Mouse (Mus musculus) urinary bladder, adult 2 months (tissue): ENCODE measurements at regions not wholly inside any gene's neighbourhood (a gene's known extent, or its start where the extent isn't known, plus 50 kb on each side); places are given as distances from the start of the nearest gene placed in this dataset.

Experiments
- DNase-seq: peaks from one replicate; pipeline ENCODE4 v3.0.0; 2022; ENCODE audit warnings: low spot score

GRCm38 (mm10) chr3:143188931-143189330 lies 307.1 kb upstream of the Pkn2 start:
- DNase-seq = no peak

DNA sequence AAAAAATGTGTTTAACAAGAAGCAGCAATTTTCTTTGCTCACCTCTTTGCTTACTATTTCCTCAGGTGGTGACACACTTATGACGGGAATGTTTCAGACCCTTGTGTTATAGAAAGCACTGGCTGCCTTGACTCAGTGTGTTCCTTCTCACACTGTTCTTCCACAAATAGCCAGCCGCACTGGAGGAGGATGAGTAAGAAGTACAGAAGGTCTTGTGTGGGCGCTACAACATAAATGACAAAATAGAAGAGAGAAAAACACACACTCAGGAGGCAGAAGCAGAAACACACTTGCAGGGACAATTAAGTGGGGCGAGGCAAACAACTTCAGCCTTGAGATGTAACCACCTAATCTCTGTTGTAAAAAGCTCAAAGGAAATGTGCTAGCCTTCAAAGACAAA lies 292.2 kb upstream of the Pkn2 start:
- no peak for DNase-seq

GRCm38 (mm10) chr3:143162444-143162843 lies 280.6 kb upstream of the Pkn2 start:
- DNase-seq = no peak

- DNase-seq = no peak
These were observed 280.2 kb upstream of the Pkn2 start for GRCm38 (mm10) chr3:143161993-143162392.

- no peak for DNase-seq
These were observed 276.8 kb upstream of the Pkn2 start for GRCm38 (mm10) chr3:143158568-143158967.

- no peak for DNase-seq
These were observed 275.1 kb upstream of the Pkn2 start for GRCm38 (mm10) chr3:143156733-143157524.

DNA sequence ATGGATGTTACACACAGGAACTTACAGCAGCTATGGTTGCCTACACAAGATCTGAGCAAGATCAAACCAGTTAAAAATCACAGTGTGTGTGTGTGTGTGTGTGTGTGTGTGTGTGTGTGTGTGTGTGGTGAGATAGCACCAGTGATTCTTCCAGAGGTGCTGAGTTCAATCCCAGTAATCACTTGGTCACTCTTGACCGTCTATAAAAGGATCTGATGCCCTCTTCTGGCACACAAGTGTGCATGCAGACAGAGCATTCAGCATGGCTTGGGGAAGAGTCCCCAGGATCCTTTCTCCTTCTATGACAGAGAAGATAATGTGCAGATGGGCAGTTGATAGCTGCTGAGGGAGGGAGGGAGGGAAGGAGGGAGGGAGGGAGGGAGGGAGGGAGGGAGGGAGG lies 274.4 kb upstream of the Pkn2 start:
- no peak for DNase-seq

GRCm38 (mm10) chr3:143155556-143155955 lies 273.8 kb upstream of the Pkn2 start:
- no peak for DNase-seq

DNA sequence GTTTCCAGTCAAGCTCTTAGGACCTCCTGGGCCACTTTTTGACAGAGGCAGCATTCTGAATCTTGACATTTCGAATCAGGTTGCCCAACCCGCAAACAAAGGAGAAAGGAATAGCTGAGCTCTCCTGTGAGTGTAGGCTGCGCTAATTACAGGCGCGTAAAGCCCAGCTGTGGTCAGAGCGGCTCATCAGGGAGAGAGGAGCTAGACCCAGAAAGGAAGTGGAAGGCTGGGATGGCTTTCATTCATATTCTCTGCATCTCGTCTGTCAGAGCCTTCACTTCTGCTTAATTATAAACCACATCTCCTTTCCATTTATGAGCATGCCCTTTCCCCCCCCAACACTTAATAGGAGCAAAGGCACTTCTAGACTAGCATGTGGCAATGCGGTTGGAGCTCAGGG lies 265.7 kb upstream of the Pkn2 start:
- DNase-seq = no peak

- DNase-seq = no peak
These were observed 257.1 kb upstream of the Pkn2 start for GRCm38 (mm10) chr3:143138952-143139351.

- DNase-seq = no peak
These were observed 252.7 kb upstream of the Pkn2 start for GRCm38 (mm10) chr3:143134528-143134927.

GRCm38 (mm10) chr3:143107733-143108291 lies 226.0 kb upstream of the Pkn2 start:
- DNase-seq = no peak

DNA sequence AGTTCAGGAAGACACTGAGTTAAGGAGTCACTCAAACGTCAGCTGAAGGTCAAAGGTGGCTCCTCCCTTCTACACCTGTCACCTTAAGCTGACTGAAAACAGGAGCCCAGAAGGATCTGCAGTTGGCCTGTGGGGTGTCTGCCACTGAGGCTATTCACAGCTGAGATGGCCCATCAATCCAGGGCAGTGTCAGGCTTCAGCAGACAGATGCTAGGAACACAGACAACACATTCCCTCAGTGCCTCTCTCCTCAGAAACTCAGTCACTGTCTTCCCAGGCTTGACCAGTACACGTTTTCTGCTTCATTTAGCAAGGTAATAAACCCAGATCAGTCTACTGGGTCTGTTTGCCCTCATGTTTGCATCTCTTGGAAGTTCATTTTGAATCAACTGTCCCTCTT lies 222.9 kb upstream of the Pkn2 start:
- no peak for DNase-seq

DNA sequence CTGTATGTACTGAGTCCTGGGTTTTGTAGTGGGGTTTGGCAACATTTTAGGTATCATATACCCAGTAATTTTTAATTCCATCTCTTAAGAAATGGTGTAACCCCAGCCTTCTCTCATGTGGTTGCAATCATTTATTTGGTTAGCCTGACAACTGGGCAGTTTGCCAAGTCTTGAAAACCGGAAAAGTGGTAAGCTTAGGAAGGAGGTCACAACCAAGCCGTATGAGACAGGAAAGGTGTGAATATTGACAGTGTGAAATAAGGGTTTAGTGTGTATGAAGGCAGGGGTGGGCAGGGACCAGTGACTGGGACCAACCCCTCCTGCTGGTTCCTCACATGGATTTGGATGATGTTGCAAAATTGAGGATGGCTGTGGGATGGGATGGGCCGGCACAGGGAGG lies 221.5 kb upstream of the Pkn2 start:
- DNase-seq = no peak

DNA sequence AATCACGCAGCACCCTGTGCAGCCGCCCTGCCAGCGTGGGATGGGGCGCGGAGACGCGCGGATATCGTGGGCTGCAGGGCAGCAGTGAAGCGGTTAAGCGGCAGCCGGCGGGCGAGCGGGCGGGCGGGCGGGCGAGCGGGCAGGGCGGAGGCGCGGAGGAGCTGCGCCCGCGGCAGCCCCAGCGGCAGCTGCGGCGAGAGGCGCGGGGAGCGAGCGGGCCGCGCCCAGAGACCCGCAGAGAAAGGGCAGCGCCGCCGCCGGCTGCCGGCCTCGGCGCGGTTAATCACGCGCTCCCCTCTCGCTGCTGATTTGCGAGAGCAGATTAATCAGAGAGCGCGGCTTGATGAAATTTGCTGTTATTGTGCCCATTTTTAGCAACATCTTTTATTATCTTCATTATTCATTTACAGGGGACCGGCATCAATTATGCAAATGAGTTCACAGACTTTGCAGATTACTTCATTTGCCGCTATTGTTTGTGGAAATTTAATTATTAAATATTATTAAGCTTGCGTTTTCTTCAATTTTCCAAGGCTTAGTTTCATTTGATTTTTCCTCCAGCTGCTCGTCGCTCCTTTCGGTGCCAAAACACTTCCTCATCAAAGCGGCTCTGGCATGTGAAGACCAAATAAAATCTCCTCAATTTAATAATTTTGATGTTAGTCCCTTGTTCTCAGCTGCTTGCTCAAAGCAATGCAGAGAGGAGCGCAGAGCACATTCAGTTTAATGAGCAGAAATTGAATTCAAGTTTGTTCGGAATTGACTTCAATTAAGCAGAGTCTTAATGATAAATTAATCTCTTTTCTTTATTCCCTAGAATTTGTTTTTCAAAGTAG lies 219.2 kb upstream of the Pkn2 start:
- no peak for DNase-seq

DNA sequence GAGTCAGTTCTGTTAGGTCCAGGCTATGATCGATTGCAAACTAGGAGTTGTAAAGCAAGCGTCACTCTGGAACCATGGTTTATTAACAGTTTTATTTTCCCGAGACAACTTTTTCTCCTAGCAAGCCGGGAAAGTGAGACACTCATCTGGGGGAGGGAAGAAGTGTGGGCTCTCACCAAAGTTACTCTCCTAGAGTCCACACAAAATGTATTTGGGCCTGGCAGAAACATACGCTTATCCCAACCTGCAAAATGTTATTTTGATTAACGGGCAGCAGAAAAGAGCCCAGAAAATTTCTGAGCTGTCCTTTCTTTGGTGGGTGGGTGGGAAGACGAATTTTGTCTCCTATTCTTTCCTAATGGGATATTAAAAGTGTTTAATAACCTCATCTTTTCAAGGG lies 218.4 kb upstream of the Pkn2 start:
- no peak for DNase-seq

- no peak for DNase-seq
These were observed 210.4 kb upstream of the Pkn2 start for GRCm38 (mm10) chr3:143092206-143092605.

DNA sequence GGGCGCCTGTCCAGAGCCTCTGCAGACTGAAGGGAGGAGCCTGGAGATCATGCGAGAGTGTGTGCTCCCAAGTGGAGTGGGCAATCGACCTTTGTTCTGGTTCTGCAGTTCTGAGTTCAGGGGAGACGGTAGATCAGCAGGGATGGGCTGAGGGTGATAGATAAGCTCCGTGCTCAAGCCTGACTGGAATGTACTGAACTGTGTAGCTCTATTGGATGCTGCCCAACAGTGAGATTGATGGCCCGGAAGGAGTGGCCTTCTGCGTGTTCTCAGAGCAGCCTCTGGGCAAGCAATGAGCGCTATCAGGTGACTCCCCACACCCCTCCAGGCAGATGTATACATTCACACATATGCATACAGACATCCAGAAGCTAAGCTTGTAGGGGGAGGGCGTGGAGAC lies 209.1 kb upstream of the Pkn2 start:
- no peak for DNase-seq

DNA sequence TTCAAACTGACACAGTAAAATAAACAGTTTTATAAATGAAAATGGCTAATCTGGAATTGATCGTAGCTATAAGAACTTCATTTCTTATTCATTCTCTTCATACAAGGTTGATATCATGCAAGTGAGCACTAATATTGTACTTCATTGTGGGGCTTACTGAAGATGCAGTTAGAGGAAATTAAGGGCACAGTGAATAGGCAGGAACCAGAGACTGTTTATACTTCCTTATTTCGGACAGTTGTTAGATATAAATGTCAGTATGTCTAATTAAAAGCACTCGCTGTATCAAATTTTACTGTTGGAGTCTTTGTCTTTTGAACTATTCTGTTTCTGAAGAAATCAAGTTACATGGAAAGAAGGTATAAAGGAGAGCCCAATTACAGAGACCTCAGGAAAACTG lies 208.5 kb upstream of the Pkn2 start:
- DNase-seq = no peak

DNA sequence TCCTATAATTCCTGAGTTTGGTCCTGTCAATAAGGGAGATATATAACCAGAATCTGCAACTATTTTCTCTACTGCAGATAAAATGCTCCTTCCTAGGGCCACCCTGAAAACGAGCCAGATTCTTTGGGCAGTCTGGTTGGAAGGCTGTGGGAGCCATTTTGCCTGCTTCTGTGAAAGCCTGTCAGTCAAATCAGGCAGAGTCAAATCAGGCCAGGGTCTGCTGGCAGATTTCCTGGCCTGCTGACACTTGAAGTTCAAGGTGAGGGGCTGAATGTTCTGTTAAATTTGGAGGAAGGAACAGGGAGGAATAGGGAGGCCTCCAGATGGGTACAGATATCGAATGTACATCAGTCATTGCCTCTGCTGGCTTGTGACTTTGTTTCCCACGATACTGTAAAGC lies 206.0 kb upstream of the Pkn2 start:
- no peak for DNase-seq

GRCm38 (mm10) chr3:143078310-143078709 lies 196.5 kb upstream of the Pkn2 start:
- no peak for DNase-seq

DNA sequence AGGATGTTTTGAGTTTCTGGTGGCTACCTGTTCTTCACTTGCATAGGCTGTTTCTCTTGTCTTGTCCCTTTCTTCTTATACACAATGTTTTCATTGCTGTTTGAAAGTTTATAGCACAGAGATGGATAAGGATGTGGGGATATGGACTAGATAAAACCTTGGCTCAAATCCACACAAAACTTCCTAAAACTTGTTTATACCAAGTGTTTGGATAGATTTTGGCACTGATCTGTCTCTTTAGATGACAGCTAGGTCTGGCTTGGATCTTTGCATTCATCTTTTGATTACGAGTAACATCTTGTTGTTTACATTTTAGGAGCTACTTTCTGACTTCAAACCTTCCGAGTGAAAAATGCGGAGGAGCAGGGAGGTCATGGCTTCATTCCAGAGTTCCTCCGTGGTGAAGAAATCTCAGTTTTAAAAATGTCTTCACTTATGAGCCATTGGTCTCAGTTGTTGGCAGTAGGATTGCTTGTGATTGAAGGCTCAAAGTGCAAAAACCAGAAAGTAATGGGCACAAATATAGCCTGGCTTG lies 190.1 kb upstream of the Pkn2 start:
- DNase-seq = no peak

GRCm38 (mm10) chr3:143054858-143055257 lies 173.1 kb upstream of the Pkn2 start:
- DNase-seq = no peak
